Mouse (Mus musculus): ENCODE measurements around the gene Gigyf2.

Gene Gigyf2

DNA sequence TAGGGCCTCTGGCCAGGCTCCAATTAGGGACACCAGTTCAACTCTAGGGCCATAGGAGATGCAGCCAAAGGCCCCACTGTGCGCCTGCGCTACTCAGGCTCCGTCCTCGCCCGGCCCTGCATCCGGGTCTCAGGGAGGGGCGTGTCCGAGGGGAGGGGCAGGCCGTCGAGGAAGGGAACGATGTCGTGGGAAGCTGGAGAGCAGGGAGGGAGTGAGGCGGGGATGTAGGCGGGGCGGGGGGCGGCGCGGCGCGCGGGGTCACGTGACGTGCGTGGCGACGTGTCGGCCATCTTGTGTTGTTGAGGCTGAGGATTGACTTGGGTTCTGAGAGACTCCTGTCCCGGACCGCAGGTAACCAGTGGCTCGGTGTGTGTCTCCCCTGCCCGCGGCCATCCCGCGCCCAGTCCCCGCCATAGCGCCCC, at the start of gene Gigyf2:
Gene Gigyf2, plus strand, starts transcription at position 257 of the 422 bp plus-strand sequence.
- DNase-seq (ENCODE audit: low spot score): peak; percentile 89

DNA sequence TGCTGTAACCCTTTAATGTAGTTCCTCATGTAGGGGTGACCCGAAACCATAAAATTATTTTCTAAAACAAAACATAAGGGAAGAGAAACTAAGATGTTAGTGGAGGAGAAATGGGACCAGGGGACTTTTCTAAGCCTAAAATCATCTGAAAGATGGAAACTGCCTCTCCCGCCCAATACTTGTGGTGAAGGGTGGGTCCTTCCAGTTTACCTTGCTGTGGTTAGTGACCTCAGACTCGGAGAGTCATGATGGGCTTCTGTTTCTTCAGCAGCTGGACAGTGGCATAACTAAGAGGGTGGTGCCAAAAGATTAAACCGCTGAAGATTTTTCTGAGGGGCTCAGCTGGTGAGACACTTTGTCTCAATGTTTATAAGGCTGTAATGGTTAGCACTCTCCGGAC, 46.5 kb upstream of the Gigyf2 start:
- DNase-seq (ENCODE audit: low spot score): no peak

DNA sequence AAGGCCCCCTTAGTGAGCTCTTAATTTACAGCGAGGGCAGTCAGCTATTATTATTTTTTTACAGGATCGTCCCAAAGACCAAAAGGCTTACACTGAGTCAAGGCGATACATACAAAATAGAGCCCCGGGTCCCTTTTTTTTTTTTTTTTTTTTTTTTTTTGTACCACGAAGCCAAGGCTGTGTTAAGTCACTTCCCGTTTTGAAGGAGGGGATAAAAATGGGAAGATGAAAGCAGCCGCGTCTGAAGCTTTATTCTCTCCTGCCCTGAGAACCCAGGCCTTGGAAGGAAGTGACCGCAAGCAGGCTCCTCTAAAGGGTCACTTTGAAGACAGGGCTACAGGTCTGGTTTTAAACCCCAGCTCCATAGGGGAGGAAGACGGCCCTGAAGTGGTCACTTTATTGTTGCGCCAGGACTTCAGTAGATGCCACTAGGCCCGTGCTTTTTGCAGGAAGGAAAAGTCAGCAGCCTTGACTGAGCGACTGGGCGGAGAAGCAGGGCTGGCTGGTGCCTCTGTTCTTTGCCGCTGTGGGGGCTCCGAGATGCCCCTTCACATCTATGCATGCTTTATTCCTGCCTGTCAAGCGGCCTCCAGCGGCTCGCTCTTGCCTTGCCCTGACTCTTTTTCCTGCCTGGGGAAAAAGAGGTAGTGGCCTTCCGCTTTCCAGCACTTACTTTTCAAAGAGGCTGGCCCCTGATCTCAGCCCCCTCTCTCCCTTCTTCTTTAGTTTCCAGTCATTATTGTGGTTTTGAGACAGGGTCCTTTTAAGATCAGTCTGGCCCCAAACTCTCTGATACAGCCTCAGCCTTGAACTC, 45.0 kb upstream of the Gigyf2 start:
- DNase-seq (ENCODE audit: low spot score): no peak

DNA sequence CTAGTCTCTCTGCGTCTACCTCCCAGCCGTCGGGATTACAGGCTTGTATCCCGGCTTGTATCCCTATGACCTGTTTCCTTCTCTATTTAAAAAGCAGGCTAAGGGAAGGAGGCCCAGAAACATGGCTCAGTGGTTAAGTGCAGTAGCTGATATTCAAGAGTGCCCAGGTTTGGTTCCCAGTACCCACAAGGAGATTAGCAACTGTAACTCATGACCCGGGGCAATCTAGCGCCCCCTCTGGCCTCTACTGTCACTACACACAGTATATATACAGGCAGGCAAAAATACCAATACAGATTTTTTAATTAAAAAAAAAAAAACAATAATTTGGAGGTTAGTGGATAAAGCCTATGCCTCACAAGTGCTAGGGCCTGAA, 44.4 kb upstream of the Gigyf2 start:
- no peak for DNase-seq (ENCODE audit: low spot score)

DNA sequence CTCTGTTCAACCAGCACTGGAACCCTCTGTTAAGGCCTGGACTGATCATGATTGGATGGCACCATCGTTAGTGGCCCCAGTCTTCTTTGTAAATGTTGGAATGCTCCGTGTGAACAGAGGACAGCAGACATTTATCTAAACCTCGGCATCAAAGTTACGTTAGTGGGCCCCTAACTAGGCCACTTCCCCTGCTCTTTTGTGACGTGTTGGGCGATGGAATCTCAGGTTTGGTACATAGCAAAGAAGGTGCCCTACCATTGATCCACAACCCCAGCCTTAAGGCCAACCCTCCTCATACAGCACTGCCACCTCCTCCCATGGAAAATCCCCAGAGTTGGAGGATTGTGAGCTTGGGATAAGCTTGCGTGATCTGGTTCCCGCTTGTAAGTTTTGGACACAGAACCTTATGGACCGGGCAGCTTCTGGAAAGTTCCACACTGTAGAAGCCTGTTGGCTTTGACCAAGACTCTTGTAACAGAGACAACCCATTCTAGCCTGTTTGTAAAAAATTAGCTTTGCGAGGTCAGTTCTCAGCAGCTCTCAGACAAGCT, 43.3 kb upstream of the Gigyf2 start:
- no peak for DNase-seq (ENCODE audit: low spot score)

DNA sequence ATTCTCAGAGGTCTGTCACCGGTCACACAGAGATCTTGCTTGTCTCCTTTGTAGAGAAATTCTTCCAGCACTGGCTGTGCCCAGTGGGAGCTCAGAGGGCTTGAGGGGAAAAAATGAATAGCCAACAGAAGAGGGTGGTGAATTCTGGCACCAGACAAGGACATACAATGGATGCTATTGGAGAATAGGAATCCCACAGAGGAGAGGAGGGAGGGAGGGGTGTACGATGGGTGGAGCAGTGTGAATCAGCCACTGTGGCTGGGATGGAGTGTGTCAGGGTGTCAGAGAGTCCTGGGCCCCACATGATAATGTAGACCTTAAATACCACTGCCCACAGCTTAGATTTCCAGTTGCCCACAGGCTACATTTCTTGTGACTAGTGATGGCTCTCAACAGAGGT, 39.7 kb upstream of the Gigyf2 start:
- no peak for DNase-seq (ENCODE audit: low spot score)

DNA sequence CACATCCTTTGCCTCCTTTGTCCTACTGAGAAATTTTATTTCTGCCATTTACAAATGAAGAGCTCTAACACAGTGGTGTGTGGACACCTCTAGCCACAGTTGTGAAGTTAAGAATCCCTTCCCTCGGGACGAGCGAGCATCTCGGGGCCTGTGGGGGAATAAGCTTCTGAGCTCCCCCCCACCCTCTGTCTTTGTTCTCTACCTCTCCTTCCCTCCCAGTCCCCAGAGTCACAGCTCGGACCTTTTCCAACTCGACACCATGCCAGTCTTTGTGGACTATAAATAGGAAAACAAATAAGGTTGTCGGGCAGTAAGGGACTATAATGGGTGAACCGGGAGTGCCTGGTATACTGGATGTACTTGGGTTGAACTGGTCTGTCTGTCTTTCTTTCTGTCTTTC, 35.4 kb upstream of the Gigyf2 start:
- DNase-seq (ENCODE audit: low spot score): no peak

DNA sequence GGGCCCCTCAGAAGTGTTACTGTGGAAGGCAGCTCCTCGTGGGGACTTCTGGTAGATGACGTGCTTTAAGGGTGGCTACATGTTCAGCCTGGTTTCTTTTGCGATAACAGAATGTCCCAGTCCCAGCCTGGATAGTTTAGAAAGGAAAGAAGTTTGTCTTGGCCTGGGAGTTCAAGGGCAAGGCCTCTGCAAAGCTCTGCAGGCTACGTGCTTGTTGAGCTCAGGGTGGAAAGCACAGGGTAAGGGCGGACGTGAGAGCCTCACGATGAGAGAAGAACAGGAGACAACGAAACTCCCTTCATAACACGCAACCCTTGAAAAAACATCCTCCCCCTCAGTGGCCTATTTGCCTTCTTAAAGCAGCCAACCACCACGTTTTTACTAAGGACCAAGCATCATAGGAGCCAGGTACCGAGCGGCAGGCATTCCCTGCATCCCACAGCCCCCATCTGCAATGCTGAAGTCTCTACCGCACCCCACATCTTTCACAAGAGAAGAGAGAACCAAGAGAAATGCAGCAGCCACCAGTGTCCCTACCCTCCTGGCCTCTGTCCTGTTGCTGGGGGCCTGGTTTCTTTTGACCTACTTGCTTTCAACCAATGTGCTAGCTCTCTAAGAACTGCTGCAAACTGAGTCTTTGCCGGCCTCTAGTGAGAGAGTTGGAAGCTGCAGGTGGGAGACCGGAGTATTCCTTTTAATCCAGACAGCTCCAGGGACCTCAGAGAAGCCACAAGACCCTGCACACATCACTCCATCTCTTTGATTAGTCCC, 34.2 kb upstream of the Gigyf2 start:
- no peak for DNase-seq (ENCODE audit: low spot score)

DNA sequence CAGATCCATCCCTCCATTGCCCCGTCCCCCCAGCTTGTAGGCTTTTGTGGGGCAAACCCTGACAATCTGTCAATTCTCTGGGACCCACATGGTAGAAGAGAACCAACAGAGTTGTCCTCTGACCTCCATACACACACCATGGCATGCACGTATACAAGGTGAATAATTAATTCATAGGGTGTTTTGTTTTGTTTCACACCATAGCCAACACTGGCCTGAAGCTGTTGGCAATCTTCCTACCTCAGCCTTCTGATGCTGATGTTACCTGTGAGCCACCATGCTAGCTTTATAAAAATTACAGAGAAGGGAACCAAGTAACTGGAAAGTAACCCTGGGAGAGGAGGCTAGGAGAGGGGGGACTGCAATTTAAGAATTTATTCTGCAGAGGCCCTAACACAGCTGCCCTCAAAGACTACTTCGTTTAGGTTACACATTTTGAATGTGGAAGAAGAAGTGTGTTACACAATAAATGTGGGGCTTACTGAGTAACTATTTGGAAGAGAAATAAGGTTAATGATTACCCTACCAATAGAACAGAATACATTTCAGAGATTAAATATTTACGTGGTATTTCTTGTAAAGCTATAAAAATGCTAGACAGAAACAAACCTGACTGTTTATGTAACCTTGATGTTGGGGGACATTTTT, 32.6 kb upstream of the Gigyf2 start:
- no peak for DNase-seq (ENCODE audit: low spot score)

DNA sequence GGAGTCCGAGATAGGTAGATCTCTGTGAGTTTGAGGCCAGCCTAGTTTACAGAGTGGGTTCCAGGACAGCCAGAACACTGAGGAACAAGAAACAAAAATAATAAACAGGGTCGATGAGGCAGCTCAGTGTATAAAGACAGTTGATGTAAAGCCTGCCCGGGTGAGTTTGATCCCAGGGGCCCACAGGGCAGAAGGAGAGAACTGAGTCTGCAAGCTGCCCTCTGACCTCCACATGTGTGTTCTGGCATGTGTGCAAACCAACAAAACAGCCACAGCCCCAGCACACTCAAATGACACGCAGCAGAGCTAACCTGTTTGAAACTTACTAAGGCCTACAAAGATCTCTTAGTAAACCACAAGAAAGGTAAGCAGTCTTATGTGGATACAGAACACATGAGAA, 31.8 kb upstream of the Gigyf2 start:
- no peak for DNase-seq (ENCODE audit: low spot score)

DNA sequence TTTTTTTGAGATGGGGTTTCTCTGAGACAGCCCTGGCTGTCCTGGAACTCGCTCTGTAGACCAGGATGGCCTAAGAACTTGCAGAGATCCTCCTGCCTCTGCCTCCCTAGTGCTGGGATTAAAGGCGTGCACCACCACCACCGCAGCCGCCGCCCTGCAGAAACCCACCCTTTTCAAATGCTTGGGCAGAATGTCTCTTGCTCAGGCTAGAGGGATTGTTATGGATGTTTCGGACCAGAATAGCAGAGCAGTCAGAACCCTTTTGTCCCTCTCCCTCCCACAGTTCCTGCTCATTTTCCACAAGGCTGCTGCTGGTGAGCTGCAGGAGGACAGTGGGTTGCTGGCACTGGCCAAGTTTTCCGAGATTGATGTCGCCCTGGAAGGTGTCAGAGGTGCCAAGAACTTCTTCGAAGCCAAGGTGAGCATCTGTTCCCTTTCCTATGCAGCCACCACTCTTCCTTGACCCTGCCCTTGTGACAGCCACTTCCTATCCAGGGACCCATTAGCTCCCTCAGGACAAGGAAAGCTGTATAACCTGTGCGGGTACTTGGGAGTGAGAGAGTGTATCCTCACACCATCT, 29.4 kb upstream of the Gigyf2 start:
- DNase-seq (ENCODE audit: low spot score): no peak

DNA sequence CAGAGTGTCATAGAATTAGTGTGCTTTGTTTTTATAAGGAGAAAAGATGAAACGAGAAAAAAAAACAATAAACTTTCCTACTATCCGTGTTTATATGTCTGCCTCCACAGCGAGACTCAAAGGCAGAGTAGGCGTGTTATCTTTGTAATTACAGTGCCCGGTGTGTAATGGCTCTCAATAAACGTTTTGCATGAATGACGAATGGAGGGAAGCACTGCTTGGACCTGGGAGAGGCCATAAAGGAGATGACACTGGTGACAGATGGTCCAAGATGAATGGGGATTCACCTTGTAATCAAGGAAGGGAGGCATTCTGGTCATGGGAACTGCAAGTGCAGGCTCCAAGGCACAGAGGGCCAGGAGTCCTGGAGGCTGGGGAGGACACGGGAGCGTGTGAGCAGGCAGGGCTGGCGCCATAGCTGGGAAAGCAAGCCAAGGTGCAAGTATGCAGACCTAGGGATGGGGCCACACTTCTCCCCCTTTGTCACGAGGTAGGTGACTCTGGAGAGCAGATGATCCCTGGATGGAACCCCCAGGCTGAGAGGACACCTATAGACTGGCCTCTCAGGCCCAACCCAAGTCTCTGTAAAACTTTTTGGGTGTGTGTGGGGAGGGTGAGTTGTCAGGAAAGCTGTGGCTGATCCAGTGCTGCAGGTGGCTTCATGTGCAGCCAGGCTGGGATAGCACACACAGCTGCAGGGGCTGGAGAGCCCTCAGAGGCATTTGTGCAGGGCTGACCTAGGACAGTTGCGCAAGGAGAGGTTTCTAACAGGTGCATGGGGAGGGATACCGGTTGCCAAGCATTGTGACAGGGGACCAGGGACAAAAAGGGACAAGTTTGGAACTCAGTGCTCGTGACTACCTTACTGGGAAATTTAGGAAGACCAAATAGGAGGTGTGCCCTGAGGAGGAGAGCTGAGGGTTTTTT, 26.2 kb upstream of the Gigyf2 start:
- no peak for DNase-seq (ENCODE audit: low spot score)

DNA sequence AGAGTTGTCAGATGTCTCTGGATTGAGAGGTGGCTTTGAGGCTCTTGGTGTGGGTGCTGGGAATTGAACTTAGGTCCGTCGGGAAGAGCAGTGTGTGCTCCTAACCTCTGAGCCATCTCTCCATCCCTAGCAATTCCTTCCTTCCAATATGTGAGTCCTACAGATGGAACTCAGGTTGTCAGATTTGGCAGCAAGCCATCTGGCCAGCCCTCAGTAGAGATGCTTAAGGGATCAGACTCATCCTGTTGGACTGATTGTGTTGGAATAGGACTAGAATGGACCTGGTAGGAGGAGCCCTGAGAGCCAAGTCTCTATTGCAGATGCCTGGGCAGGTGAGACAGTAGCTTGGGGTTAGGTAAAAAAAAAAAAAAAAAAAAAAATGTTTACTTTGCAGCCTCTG, 24.8 kb upstream of the Gigyf2 start:
- DNase-seq (ENCODE audit: low spot score): no peak

DNA sequence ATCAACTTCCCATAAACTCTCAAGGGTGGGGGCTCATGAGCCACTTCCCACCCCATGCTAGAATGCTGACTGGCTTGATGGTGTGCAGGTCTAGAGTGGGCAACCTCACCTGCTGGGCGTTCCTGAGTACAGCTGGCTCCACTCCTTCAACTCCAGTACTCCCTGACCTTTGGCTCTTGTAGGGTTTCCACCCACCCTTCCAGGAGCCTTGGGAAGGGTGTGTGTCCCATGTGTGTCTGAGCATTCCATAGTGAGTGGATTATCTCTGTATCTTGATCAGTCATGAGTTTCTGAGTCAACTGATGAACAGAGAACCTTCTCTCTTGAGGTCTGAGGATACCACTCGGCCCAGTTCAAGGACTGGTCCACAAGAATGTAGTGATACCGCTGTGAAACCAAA, 17.8 kb upstream of the Gigyf2 start:
- no peak for DNase-seq (ENCODE audit: low spot score)

DNA sequence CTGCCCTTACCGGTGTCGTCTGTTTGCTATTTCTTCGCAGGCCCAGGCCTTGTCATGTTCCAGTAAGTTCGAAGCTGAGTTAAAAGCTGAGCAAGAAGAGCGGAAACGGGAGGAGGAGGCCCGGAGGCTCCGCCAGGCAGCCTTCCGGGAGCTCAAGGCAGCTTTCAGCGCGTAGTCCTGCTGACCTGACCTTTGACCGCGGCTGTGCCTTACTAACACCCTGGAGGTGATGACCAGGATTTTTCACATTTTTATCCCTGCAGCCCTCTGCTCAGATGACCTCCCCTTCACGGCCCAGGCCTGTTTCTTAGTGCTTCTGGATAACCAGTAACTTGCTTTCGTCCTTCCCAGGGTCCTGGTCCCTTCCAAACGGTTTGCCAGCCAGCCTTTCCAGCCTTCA, 17.2 kb upstream of the Gigyf2 start:
- DNase-seq (ENCODE audit: low spot score): no peak

DNA sequence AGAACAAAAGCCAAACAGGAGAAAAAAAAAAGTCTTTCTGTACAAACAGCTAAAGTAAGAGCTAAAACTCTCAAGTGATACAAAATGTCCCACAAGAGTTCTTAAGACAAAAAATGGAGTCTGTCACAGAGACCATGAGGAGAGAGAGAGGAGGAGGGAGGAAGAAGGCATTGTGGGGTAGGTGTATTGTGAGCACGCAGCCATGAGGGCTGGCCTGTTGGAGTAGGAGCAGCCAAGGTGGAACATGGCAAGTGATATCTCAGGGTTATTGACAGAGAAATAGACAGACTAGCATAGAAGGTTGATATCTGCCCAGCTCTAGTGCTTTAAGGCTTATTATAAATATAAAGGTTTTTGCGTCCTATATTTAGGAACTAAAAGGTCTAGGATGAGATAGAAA, 14.1 kb upstream of the Gigyf2 start:
- DNase-seq (ENCODE audit: low spot score): no peak

DNA sequence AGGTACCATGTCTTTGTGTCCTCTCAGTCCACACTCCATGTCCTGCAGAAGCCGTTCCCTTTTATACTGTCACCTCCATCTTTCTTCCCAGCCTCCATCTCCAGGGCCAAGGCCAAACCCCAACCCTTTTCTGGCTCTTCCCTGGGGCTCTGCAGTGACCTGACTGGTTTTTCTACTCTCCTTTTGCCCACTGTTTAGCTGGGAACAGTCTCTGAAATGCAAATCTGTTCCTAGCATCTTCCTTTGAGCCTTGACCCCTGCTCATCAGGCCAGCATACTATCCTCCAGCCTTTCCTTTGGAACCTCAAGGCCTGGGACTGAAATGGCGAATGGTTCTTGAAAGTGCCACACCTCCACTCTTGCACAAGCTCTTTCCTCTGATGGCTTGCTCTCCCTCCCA, 13.7 kb upstream of the Gigyf2 start:
- no peak for DNase-seq (ENCODE audit: low spot score)

DNA sequence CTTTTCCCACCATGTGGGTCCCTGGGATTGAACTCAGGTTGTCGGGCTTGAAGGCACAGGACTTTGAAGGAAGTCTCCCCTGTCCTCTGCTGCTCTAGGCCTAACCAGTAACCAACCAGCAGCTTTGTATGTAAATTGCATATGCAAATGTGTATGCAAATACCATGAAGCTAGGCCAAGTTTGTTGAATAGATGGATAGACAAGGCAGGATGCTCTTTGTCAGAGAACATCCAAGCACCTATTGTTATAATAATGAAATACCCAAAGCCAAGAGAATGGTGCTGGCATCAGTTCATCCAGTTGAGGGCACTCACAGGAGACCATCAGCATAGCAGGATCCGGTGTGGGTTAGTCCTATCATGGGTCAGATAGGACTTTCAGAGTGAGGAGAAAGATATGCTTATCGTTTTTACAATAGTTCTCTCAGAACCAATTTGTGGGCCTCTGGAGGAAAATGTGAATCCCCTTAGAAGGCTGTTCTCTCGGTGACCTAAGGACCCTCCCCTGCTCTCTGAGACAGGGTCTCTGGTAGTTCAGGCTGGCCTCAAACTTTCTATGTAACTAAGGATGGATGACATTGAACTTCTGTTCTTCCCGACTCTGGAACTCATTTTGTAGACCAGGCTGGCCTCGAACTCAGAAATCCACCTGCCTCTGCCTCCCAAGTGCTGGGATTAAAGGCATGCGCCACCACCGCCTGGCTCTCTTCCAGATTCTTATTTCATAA, 12.8 kb upstream of the Gigyf2 start:
- DNase-seq (ENCODE audit: low spot score): no peak

DNA sequence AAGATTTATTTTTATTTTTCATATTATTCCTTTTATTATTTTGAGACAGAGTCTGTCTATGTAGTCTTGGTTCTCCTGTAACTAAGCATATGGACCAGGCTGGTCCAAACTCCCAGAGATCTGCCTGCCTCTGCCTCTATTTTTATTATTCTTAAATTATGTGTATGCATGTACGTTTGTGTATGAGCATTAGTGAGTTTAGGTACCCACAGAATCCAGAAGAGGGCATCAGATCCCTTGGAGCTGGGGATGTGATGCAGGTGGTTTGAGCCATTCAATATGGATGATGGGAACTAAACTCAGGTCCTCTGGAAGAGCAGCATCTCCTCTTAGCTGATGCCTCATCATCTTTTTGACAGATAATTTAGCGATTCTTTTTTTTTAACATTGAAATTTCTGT, 11.4 kb upstream of the Gigyf2 start:
- DNase-seq (ENCODE audit: low spot score): no peak

DNA sequence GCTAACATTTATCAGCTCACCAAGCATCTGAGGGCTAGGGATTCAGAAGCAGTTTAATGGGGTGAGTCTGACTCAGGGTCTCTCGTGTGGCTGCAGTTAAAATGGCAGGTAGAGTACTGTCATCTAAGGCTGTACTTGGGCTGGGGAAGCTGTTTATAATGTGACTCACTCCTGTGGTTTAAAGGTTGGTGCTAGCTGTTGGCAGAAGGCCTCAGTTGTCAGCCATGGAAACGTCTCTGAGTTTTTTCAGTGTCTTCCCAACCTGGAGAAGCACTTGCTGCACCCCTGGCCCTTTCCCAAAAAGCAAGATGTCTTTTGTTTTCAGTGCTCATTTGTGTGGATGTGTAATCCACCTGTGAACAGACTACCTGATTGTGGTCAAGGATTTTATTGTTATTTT, 10.9 kb upstream of the Gigyf2 start:
- DNase-seq (ENCODE audit: low spot score): no peak

DNA sequence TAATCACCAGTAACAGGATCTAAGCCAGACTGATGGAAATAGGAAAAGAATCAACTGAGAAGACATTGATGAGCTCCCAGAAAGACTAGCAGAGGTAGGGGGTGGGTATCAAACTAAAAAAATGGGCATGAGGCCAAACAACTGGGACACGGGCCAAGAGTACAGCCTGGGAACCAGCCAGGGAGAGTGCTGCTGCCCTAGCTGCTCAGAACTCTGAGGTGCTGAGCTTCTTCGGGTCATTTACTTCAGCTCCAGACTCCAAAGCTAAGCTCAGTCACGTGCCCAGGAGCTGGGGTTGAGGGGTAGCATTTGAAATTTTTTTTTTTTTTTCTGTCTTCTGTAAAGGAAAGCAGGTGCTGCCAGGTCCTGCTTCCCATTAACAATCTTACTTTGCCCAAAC, 10.1 kb upstream of the Gigyf2 start:
- no peak for DNase-seq (ENCODE audit: low spot score)

All from urinary bladder, postnatal 10 days (tissue).